Mouse (Mus musculus) neural tube, embryonic 12.5 days (tissue): ENCODE data around the gene Pde4dip. TPM values are rescaled to one million over a fixed set of nuclear protein-coding genes. Genes with fewer than 3 reads are reported as not detected.

ENCODE experiments used
- ATAC-seq: fragments of 200-750 bp; cut with Nextera tagmentation; 2 replicates; pipeline ENCODE4 v1.8.0; 2017; ENCODE audit warnings: low read depth, mild to moderate bottlenecking, moderate TSS enrichment, moderate library complexity; ENCODE audit not compliant: low FRiP score
- H3K27ac ChIP-seq: fragments of 300-500 bp; sonication (generic); 2 replicates; pipeline ENCODE4 v1.5.1; 2016
- H3K27me3 ChIP-seq: fragments of 300-500 bp; sonication (generic); replicated peaks from 2 replicates; pipeline ENCODE4 v1.6.1; 2016; ENCODE audit warnings: mild to moderate bottlenecking
- H3K36me3 ChIP-seq: fragments of 300-500 bp; sonication (generic); 2 replicates; pipeline ENCODE4 v1.6.1; 2016; ENCODE audit warnings: mild to moderate bottlenecking
- H3K4me1 ChIP-seq: fragments of 300-500 bp; sonication (generic); 2 replicates; pipeline ENCODE4 v1.6.1; 2016
- H3K4me2 ChIP-seq: fragments of 300-500 bp; sonication (generic); replicated peaks from 2 replicates; pipeline ENCODE4 v1.6.1; 2016; ENCODE audit warnings: mild to moderate bottlenecking
- H3K4me3 ChIP-seq: fragments of 300-500 bp; sonication (generic); 2 replicates; pipeline ENCODE4 v1.5.1; 2016
- H3K9ac ChIP-seq: fragments of 300-500 bp; sonication (generic); 2 replicates; pipeline ENCODE4 v1.6.1; 2016; ENCODE audit warnings: mild to moderate bottlenecking
- H3K9me3 ChIP-seq: fragments of 300-500 bp; sonication (generic); 2 replicates; pipeline ENCODE4 v1.6.1; 2016; ENCODE audit warnings: mild to moderate bottlenecking
- WGBS: fragments of 180-500 bp; shearing (Covaris S2); methylation state at CpG from one replicate; pipeline ENCODE4 v1.1.7; 2016; 5-methylcytosine and 5-hydroxymethylcytosine counted together
- polyA plus RNA-seq: library from polyadenylated mRNA; unstranded; fragments of >200 nt; fragmentation: Nextera tagmentation; extraction: Ambion mirVana; gene quantifications from 2 replicates; pipeline ENCODE4 v1.2.1, GENCODE M21; 2016

Gene Pde4dip
- polyA plus RNA-seq, 1 experiment from 2014 or later, result 60.1 TPM

DNA sequence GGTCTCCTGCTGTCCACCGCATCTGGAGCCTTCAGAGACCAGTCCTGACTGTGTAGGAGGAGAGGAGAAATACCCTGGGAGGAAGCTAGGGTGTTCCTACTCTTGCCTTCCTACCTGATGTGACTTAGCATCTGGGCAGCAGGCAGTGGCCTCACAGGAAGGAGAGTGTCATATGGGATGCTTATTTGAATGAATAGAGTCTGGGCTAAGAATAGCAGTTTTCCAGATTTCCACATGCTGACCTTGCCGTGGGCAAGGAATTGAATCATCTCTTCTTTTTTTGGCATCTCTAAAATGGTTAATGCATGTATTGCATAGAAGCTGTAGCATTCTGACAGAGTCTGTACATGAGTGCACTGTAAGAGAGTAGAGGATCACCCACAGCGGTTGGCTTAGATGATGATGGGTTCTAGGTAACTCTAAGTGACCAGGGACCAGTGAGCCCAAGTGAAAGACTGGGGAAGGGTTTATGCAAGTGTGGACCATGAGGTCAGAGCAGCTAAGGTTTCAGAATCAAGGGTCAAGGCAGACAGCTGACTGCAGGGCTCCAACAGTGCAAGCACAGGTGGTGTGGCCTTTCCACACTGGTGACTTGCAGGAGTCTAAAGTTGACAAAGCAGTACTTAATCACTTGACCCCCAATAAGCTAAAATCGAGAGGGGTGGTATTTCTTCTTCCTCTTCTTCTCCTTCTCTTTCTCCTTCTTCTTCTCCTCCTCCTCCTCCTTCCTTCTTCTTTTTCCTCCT lies 202.0 kb downstream of the Pde4dip start:
- no peaks in the 10 kb centered on the region for H3K36me3 ChIP-seq
- no peak overlapping the region for H3K27ac ChIP-seq
- H3K9ac ChIP-seq, result no peak overlapping the region
- H3K4me1 ChIP-seq, result peaks cover 6% of the 10 kb centered on the region; the same call in 1 of the 2 replicates
- H3K4me3 ChIP-seq, result no peak overlapping the region
- WGBS, result 82% methylated on average over 4 of the region's 4 CpGs
- ATAC-seq, result no peak
- H3K9me3 ChIP-seq, result no peaks in the 10 kb centered on the region
- no peak overlapping the region for H3K4me2 ChIP-seq
- peaks cover 16% of the 10 kb centered on the region for H3K27me3 ChIP-seq

DNA sequence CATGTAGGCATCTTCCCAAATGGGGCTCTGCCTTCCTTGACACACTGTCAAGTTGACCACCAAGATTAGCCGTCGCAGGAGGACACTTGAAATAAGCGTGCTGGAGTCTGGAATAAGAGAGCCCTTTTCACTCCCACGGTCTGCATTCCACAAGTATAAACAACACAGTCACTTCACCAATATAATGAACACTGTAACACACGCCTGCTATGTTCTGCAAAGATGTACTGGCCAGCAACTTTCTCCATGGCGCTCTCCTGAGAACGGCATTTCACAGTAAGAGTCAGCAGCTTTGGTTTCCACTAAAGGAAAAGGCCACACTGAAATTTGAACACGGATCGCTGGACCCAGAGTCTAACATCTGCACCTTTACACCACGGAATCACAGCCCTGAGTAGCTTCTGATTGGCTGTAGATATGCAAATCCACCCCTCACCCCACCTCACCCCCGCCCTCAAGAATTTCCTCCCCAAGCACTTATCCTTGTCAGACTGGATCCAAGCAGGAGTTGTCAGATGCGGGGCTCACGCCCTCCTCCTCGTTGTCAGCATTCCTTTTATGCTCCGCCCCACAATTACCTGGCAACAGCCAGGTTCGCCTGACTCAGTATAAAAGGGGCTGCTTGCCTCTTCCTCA lies 204.8 kb downstream of the Pde4dip start:
- Histone ChIP-seq H3K4me2 (0 out of 2 replicates have a peak overlapping the region, but pooled peaks have one; percentile 10), H3K9ac (no peak overlapping the region), H3K4me3 (no peak overlapping the region), H3K27me3 (peaks cover 16% of the 10 kb centered on the region), H3K36me3 (no peaks in the 10 kb centered on the region), H3K4me1 (peaks cover 11% of the 10 kb centered on the region; the same call in 1 of the 2 replicates), H3K9me3 (no peaks in the 10 kb centered on the region), H3K27ac (no peak overlapping the region)
- ATAC-seq, result no peak
- WGBS, result 8% methylated on average over 16 of the region's 16 CpGs

DNA sequence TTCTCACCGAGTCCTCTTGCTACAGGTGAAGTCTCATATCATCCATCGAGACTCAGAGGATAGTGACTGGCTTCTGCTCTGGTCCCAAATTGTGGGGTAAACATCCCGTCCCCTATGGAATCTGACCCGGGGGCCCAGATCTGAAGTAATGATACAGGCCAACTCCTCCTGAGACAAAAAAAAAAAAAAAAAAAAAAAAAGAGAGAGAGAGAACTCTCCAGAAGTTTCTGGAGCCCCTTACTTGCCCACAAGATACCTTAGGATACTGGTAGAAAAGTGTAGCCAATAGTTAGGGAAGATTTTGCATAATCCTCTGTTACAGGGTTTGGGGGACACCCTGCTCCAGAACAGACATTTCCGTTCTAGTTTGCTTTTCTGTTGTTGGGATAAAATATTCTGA lies 205.9 kb downstream of the Pde4dip start:
- Histone ChIP-seq H3K27ac (no peak overlapping the region), H3K27me3 (peaks cover 16% of the 10 kb centered on the region), H3K4me2 (peak overlapping the region; percentile 70), H3K36me3 (no peaks in the 10 kb centered on the region), H3K9ac (no peak overlapping the region), H3K4me3 (no peak overlapping the region), H3K4me1 (peaks cover 11% of the 10 kb centered on the region; the same call in 1 of the 2 replicates), H3K9me3 (no peaks in the 10 kb centered on the region)
- ATAC-seq, result no peak
- WGBS, result 21% methylated on average over 5 of the region's 5 CpGs

DNA sequence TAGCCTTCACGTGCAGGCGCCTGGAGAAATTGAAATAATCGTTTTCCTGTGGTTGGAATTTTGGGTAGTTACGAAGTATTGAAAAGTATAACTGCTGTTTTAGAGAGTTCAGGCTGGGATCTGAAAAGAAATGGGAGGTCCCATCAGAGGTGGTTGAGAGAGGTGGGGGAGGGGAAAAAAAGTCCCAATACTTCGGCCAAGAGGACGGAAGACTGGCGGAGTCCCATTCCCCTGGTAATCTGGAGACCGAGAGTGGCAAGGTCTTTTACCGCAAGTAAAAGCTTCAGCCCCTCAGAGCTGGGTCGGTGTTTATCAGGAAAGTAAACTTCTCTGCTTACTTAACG lies 206.4 kb downstream of the Pde4dip start:
- Histone ChIP-seq H3K4me2 (peak overlapping the region; percentile 70), H3K27me3 (peaks cover 16% of the 10 kb centered on the region), H3K9ac (no peak overlapping the region)

DNA sequence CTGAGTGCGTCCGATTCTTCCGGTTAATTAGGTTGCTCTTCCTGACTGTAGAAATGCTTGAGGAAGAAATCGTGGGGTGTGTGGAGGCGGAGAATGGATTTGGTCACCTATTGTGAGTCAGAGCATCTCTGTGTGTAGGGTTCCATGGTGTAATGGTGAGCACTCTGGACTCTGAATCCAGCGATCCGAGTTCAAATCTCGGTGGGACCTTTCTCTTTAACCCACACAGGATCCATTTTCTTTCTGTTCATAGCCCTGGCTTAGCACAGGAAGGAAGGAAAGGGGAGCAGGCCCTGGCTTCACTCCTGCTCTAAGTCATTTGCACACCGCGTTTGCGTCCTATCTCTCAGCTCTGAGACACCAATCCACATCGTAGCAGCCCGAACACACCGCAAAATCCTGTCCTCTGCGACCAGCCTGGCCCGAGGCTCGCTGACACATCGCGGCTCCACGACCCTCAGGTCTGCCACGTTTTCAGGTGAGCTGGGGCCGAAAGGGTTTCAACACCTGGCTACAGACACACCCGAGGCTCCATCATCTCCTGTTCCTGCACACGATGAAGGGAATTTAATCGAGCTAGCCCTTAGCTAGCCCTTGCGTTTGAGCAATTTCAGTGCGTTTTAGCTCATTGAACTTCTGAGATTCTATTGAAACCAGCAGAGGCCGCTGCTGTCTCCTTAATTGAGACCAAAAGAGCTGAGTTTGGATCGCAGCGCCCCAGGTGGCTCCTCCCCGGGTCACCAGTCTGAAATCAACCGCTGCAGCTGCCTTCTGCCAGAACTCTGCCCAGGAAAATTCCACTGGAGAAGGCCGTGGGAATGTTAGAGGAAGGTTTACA lies 207.0 kb downstream of the Pde4dip start:
- no peaks in the 10 kb centered on the region for H3K9me3 ChIP-seq
- peaks cover 11% of the 10 kb centered on the region; the same call in 1 of the 2 replicates for H3K4me1 ChIP-seq
- H3K9ac ChIP-seq, result no peak overlapping the region
- ATAC-seq, result peak; percentile 39
- H3K27me3 ChIP-seq, result peaks cover 16% of the 10 kb centered on the region
- WGBS, result under 1% methylated on average over 33 of the region's 33 CpGs
- H3K4me2 ChIP-seq, result peak overlapping the region; percentile 70
- no peak overlapping the region for H3K27ac ChIP-seq
- H3K36me3 ChIP-seq, result no peaks in the 10 kb centered on the region
- peak overlapping the region; percentile 30 for H3K4me3 ChIP-seq

More for the DNA sequence above, 206.4 kb downstream of the Pde4dip start:
- no peak overlapping the region for H3K27ac ChIP-seq
- ATAC-seq, result no peak
- 2% methylated on average over 11 of the region's 11 CpGs for WGBS
- no peaks in the 10 kb centered on the region for H3K9me3 ChIP-seq
- H3K4me3 ChIP-seq, result no peak overlapping the region
- H3K36me3 ChIP-seq, result no peaks in the 10 kb centered on the region
- peaks cover 11% of the 10 kb centered on the region; the same call in 1 of the 2 replicates for H3K4me1 ChIP-seq

DNA sequence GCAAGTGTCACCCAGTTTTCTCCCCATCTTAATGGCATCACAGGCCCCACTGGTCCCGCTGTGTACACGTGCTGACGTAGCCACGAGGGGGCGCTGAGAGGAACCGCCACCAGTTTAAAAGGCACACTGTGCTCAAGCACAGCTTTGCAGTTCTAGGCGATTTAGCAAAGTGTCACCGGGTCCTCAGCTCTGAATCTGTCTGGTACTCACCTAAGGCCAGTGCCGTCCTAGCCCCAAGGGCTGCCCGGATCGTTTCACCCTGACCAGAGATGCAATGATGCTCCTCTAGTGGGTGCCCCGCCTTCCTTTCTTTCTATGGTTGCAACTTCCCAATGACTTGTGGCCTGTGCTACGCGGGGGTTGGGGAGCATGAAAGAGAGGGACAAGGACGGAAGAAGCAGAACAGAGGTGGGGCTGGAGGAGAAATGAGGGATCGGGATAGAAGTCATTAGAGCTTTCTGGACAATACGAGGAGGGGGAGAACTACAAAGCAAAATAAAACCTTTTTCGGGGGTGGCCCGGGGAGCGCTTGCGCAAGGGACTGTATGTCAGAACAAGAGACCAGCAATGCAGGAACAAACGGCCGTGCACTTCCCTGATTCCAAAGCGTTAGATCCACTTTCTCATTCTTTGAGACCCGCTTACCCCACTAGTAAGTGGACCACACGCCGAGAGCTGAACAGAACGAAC lies 207.7 kb downstream of the Pde4dip start:
- 1% methylated on average over 28 of the region's 28 CpGs for WGBS

GRCm38 (mm10) chr3:97678416-97678815 lies 210.1 kb downstream of the Pde4dip start:
- 92% methylated on average over 3 of the region's 3 CpGs for WGBS
- Histone ChIP-seq H3K4me1 (peaks cover 6% of the 10 kb centered on the region; the same call in 1 of the 2 replicates), H3K9ac (no peak overlapping the region), H3K27ac (no peak overlapping the region), H3K4me3 (no peak overlapping the region), H3K27me3 (peaks cover 3% of the 10 kb centered on the region), H3K9me3 (no peaks in the 10 kb centered on the region), H3K4me2 (no peak overlapping the region), H3K36me3 (no peaks in the 10 kb centered on the region)
- no peak for ATAC-seq

More for the DNA sequence above, 207.7 kb downstream of the Pde4dip start:
- H3K9me3 ChIP-seq, result no peaks in the 10 kb centered on the region
- peaks cover 16% of the 10 kb centered on the region for H3K27me3 ChIP-seq
- H3K4me3 ChIP-seq, result peak overlapping the region; percentile 30
- no peaks in the 10 kb centered on the region for H3K36me3 ChIP-seq
- peaks cover 11% of the 10 kb centered on the region; the same call in 1 of the 2 replicates for H3K4me1 ChIP-seq
- peak overlapping the region; percentile 70 for H3K4me2 ChIP-seq
- H3K9ac ChIP-seq, result peak overlapping the region; percentile 29; the same call in 1 of the 2 replicates
- ATAC-seq, result peak; percentile 77
- H3K27ac ChIP-seq, result no peak overlapping the region

DNA sequence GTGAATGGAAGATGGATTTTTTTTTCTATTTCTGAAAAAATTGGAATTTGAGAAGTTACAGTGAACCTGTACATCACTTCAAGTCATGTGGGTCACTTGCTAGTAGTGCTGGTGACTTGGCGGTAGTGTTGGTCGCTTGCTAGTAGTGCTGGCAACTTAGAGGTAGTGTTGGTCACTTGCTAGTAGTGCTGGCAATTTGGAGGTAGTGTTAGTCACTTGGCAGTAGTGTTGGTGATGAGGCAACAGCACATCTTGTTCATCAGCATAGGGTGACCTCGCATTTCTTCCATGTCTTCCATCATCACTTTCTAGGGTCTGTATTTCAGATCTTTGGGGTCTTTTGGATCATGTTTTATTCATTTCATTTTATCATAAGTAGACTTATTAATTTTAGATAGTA lies 212.4 kb downstream of the Pde4dip start:
- Histone ChIP-seq H3K9ac (no peak overlapping the region), H3K27ac (no peak overlapping the region), H3K27me3 (no peaks in the 10 kb centered on the region), H3K4me3 (no peak overlapping the region), H3K9me3 (no peaks in the 10 kb centered on the region), H3K36me3 (peaks cover 6% of the 10 kb centered on the region), H3K4me2 (no peak overlapping the region), H3K4me1 (peaks cover 1% of the 10 kb centered on the region; the same call in 1 of the 2 replicates)
- no peak for ATAC-seq
- WGBS, result 96% methylated on average over 3 of the region's 3 CpGs

DNA sequence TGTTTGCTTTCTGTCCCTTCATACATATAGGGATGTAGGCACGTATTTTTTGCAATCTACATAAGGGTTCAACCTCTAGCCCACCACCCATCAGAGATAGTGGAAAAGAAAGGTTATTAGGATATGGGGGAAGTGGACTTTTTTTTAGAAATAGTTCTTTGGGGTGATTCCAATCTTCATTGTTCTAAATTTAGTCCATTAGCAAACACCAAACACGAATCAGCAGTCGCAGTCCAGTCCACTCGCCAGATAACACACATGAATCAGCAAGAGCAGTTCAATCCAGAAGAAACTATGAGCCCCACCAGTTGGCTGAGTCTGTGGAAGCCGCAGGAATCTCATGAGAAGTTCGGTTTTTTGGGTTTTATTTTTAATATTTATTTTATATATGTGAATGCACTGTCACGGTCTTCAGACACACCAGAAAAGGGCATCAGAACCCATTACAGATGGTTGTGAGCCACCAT lies 213.8 kb downstream of the Pde4dip start, which contains the start of gene Gm17651:
TSS of gene Gm17651 (minus strand) at position 51 of the 467 bp plus-strand sequence.
- Histone ChIP-seq H3K4me1 (no peaks in the 10 kb centered on the region), H3K4me2 (no peak within 1 kb of the TSS), H3K9ac (no peak within 1 kb of the TSS), H3K27ac (no peak within 1 kb of the TSS), H3K4me3 (no peak within 1 kb of the TSS), H3K9me3 (no peaks in the 10 kb centered on the region), H3K36me3 (peaks cover 16% of the 10 kb centered on the region), H3K27me3 (no peaks in the 10 kb centered on the region)
- 94% methylated on average over 7 of the region's 7 CpGs for WGBS
- ATAC-seq, result no peak

GRCm38 (mm10) chr3:97667093-97667675 lies 221.3 kb downstream of the Pde4dip start:
- WGBS, result 93% methylated on average over 14 of the region's 14 CpGs
- H3K36me3 ChIP-seq, result peaks cover 48% of the 10 kb centered on the region
- ATAC-seq, result no peak

GRCm38 (mm10) chr3:97666154-97666553 lies 222.4 kb downstream of the Pde4dip start:
- no peaks in the 10 kb centered on the region for H3K27me3 ChIP-seq
- WGBS, result 85% methylated on average over 8 of the region's 8 CpGs
- no peak overlapping the region for H3K4me3 ChIP-seq
- H3K4me2 ChIP-seq, result no peak overlapping the region
- H3K27ac ChIP-seq, result no peak overlapping the region
- H3K9me3 ChIP-seq, result no peaks in the 10 kb centered on the region
- H3K36me3 ChIP-seq, result peaks cover 42% of the 10 kb centered on the region
- H3K4me1 ChIP-seq, result no peaks in the 10 kb centered on the region
- ATAC-seq, result no peak
- H3K9ac ChIP-seq, result no peak overlapping the region

More at GRCm38 (mm10) chr3:97667093-97667675, 221.3 kb downstream of the Pde4dip start:
- H3K9me3 ChIP-seq, result no peaks in the 10 kb centered on the region
- no peaks in the 10 kb centered on the region for H3K27me3 ChIP-seq
- H3K4me1 ChIP-seq, result no peaks in the 10 kb centered on the region
- no peak overlapping the region for H3K9ac ChIP-seq
- H3K4me2 ChIP-seq, result no peak overlapping the region
- H3K27ac ChIP-seq, result no peak overlapping the region
- no peak overlapping the region for H3K4me3 ChIP-seq
